Mouse (Mus musculus) naive thymus-derived CD4-positive, alpha-beta T cell, adult 2 months (primary cell): ENCODE measurements around the gene Hrk.

Experiments used
- DNase-seq: peaks from one replicate; pipeline ENCODE4 v3.0.0-alpha.2; 2011; ENCODE audit warnings: low read depth

Hrk gene

DNA sequence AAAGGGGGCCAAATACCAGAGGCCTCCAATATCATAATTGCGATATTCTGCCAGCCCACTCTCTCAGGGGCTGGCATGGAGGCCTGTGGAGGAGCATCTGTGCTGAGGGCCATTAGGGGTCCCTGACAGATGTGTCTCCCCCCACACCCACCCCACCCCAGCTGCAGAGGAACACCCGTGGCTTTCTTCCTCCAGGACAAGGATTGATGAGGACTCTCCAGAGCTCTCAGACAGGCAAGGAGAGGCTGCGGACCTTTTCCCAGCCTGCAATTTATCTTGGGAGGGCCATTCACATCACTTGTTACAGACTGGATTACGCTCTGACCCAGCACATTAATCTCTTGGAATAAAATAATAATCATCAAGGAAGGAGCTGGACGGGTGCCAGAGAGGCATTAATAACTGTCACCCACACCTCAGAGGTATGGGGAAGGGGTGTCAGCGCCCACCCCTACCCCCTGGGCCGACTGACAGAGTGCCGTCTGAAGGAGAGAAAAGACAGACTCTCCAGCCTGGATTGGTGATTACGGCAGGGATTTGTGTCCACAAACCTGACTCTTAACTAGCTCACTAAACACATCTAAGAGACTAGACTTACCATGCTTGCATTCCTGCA is 58.8 kb downstream of the Hrk start:
- DNase-seq, result no peak

- DNase-seq, result no peak
Observed at GRCm38 (mm10) chr5:118230071-118230611, 65.7 kb downstream of the Hrk start.

- DNase-seq, result no peak
Observed at GRCm38 (mm10) chr5:118236891-118237290, 72.4 kb downstream of the Hrk start.
